Mouse (Mus musculus): ENCODE data around the gene Kcne2. TPM values are rescaled to one million over a fixed set of nuclear protein-coding genes. Genes with fewer than 3 reads are reported as not detected.

Kcne2 gene
- total and polyA plus RNA-seq, 2 experiments from 2014 or later = 1.5 to 10.2 TPM

- 72% methylated on average over 5 of the region's 5 CpGs for WGBS
- Histone ChIP-seq H3K27ac (ENCODE audit: low read depth, low read length) (no peak overlapping the region), H3K4me2 (ENCODE audit: low read depth) (no peak overlapping the region), H3K9ac (no peak overlapping the region), H3K36me3 (ENCODE audit: insufficient read depth) (no peaks in the 10 kb centered on the region), H3K4me1 (ENCODE audit: insufficient read depth) (no peaks in the 10 kb centered on the region), H3K27me3 (ENCODE audit: insufficient read depth, low read length) (no peaks in the 10 kb centered on the region), H3K9me3 (ENCODE audit: low read length) (no peaks in the 10 kb centered on the region), H3K4me3 (ENCODE audit: low read depth, low read length) (no peak overlapping the region)
- no peak for TF ChIP-seq CTCF (IDR thresholded peaks at IDR 0.05; ENCODE audit: low read depth)
- DNase-seq (no peak), ATAC-seq (no peak)
These were observed 17.7 kb upstream of the Kcne2 start for GRCm38 (mm10) chr16:92274516-92274915.

GRCm38 (mm10) chr16:92275526-92275925, 16.7 kb upstream of the Kcne2 start:
- Histone ChIP-seq H3K9ac (no peak overlapping the region), H3K9me3 (ENCODE audit: low read length) (no peaks in the 10 kb centered on the region), H3K4me1 (ENCODE audit: insufficient read depth) (no peaks in the 10 kb centered on the region), H3K4me2 (ENCODE audit: low read depth) (no peak overlapping the region), H3K36me3 (ENCODE audit: insufficient read depth) (no peaks in the 10 kb centered on the region), H3K4me3 (ENCODE audit: low read depth, low read length) (no peak overlapping the region), H3K27me3 (ENCODE audit: insufficient read depth, low read length) (no peaks in the 10 kb centered on the region), H3K27ac (ENCODE audit: low read depth, low read length) (no peak overlapping the region)
- 81% methylated on average over 4 of the region's 4 CpGs for WGBS
- TF ChIP-seq CTCF (IDR thresholded peaks at IDR 0.05; ENCODE audit: low read depth) = no peak
- ATAC-seq (no peak), DNase-seq (no peak)

- Histone ChIP-seq H3K4me3 (ENCODE audit: low read depth, low read length) (no peak overlapping the region), H3K9ac (no peak overlapping the region), H3K4me2 (ENCODE audit: low read depth) (no peak overlapping the region), H3K4me1 (ENCODE audit: insufficient read depth) (no peaks in the 10 kb centered on the region), H3K9me3 (ENCODE audit: low read length) (no peaks in the 10 kb centered on the region), H3K36me3 (ENCODE audit: insufficient read depth) (no peaks in the 10 kb centered on the region), H3K27me3 (ENCODE audit: insufficient read depth, low read length) (no peaks in the 10 kb centered on the region), H3K27ac (ENCODE audit: low read depth, low read length) (no peak overlapping the region)
- no peak for ATAC-seq
- DNase-seq = no peak
- WGBS = 74% methylated on average over 5 of the region's 5 CpGs
- TF ChIP-seq CTCF (IDR thresholded peaks at IDR 0.05; ENCODE audit: low read depth) = no peak
These were observed 9.5 kb upstream of the Kcne2 start for GRCm38 (mm10) chr16:92282671-92283070.

GRCm38 (mm10) chr16:92285068-92285467, 7.1 kb upstream of the Kcne2 start:
- ATAC-seq (no peak), DNase-seq (no peak)
- Histone ChIP-seq H3K27me3 (ENCODE audit: insufficient read depth, low read length) (no peaks in the 10 kb centered on the region), H3K9ac (no peak overlapping the region), H3K36me3 (ENCODE audit: insufficient read depth) (no peaks in the 10 kb centered on the region), H3K4me1 (ENCODE audit: insufficient read depth) (no peaks in the 10 kb centered on the region), H3K27ac (ENCODE audit: low read depth, low read length) (no peak overlapping the region), H3K4me3 (ENCODE audit: low read depth, low read length) (no peak overlapping the region), H3K4me2 (ENCODE audit: low read depth) (no peak overlapping the region), H3K9me3 (ENCODE audit: low read length) (no peaks in the 10 kb centered on the region)
- no peak for TF ChIP-seq CTCF (IDR thresholded peaks at IDR 0.05; ENCODE audit: low read depth)
- WGBS = 70% methylated on average over 10 of the region's 10 CpGs

- TF ChIP-seq CTCF (IDR thresholded peaks at IDR 0.05; ENCODE audit: low read depth) = peak; percentile 93
- Histone ChIP-seq H3K27me3 (ENCODE audit: insufficient read depth, low read length) (no peaks in the 10 kb centered on the region), H3K4me2 (ENCODE audit: low read depth) (no peak overlapping the region), H3K9ac (no peak overlapping the region), H3K27ac (ENCODE audit: low read depth, low read length) (no peak overlapping the region), H3K4me1 (ENCODE audit: insufficient read depth) (no peaks in the 10 kb centered on the region), H3K36me3 (ENCODE audit: insufficient read depth) (no peaks in the 10 kb centered on the region), H3K9me3 (ENCODE audit: low read length) (no peaks in the 10 kb centered on the region), H3K4me3 (ENCODE audit: low read depth, low read length) (no peak overlapping the region)
- peak; percentile 40; the same call in 1 of the 2 replicates for ATAC-seq
- 8% methylated on average over 7 of the region's 7 CpGs for WGBS
- DNase-seq = peak; percentile 93
These were observed 5.6 kb upstream of the Kcne2 start for GRCm38 (mm10) chr16:92286609-92287008.

GRCm38 (mm10) chr16:92288778-92289177, 3.4 kb upstream of the Kcne2 start:
- no peak overlapping the region for H3K9ac ChIP-seq
- H3K36me3 ChIP-seq (ENCODE audit: insufficient read depth) = no peaks in the 10 kb centered on the region
- H3K9me3 ChIP-seq (ENCODE audit: low read length) = no peaks in the 10 kb centered on the region
- no peak overlapping the region for H3K27ac ChIP-seq (ENCODE audit: low read depth, low read length)
- DNase-seq (peak; percentile 80), ATAC-seq (peak; percentile 85)
- peak; percentile 83 for TF ChIP-seq CTCF (IDR thresholded peaks at IDR 0.05; ENCODE audit: low read depth)
- H3K4me2 ChIP-seq (ENCODE audit: low read depth) = no peak overlapping the region
- no peak overlapping the region for H3K4me3 ChIP-seq (ENCODE audit: low read depth, low read length)
- H3K27me3 ChIP-seq (ENCODE audit: insufficient read depth, low read length) = no peaks in the 10 kb centered on the region
- WGBS = 88% methylated on average over 9 of the region's 9 CpGs
- H3K4me1 ChIP-seq (ENCODE audit: insufficient read depth) = no peaks in the 10 kb centered on the region

- Histone ChIP-seq H3K27ac (ENCODE audit: low read depth, low read length) (no peak overlapping the region), H3K4me1 (ENCODE audit: insufficient read depth) (no peaks in the 10 kb centered on the region), H3K27me3 (ENCODE audit: insufficient read depth, low read length) (no peaks in the 10 kb centered on the region), H3K9me3 (ENCODE audit: low read length) (no peaks in the 10 kb centered on the region), H3K9ac (no peak overlapping the region), H3K4me3 (ENCODE audit: low read depth, low read length) (no peak overlapping the region), H3K36me3 (ENCODE audit: insufficient read depth) (no peaks in the 10 kb centered on the region), H3K4me2 (ENCODE audit: low read depth) (no peak overlapping the region)
- no peak for ATAC-seq
- no peak for DNase-seq
- no peak for TF ChIP-seq CTCF (IDR thresholded peaks at IDR 0.05; ENCODE audit: low read depth)
These were observed 2.1 kb upstream of the Kcne2 start for GRCm38 (mm10) chr16:92290045-92290444.
